Mouse (Mus musculus): ENCODE measurements around the gene Smyd5.

Gene Smyd5

DNA sequence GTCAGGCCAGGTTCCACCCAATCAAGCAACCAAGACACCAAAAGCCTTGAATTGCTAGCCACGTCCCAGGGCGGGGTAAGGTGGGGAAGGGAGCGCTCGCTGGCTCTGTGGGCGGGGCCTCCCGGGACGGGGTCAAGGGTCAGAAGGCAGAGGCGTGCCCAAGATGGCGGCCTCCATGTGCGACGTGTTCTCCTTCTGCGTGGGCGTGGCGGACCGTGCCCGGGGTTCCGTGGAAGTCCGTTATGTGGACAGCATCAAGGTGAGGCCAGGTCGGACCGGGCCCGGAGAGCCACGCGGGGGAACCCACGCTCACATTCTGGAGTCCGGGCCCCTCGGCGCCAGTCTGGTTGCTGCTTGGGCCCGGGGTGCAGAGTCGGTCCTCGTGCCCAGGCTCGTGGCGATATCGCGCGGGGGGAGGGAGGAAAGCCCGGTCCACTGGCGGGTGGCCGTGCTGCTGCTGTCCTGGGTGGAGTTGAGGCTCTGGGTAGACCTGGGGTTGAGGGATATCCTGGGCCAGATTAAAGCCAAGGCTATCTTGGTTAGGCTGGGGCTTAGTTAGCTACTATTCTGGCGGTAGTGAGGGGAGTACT lies at the start of gene Smyd5:
Gene Smyd5 (plus strand): TSS at position 148 of the 590 bp plus-strand sequence.
- peak; percentile 74 to 85 for DNase-seq (ENCODE audit: low spot score in 2 of 2)

DNA sequence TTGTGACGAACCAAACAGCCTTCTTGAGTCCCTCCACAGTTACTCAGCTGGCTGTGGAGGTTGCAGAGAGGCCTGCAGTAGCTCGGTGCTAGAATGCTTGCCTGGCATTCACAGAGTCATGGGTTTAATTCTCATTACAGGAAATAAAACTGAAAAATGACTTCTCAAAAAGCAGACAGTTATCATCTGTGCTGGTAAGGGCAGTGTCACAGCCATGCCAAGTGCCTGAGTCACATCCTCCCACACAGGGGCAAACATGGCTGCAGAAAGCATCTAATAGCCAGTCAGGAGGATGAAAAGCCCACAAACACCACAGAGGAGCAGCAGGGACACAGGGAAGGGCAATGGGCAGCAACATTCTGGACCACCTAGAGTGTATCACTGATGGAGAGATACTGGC lies 49.0 kb upstream of the Smyd5 start:
- no peak for DNase-seq (ENCODE audit: low spot score in 2 of 2)

- no peak for DNase-seq (ENCODE audit: low spot score in 2 of 2)
These were observed 43.2 kb upstream of the Smyd5 start for GRCm38 (mm10) chr6:85388608-85389007.

- peak; percentile 60 to 74 for DNase-seq (ENCODE audit: low spot score in 2 of 2)
These were observed 40.0 kb upstream of the Smyd5 start for GRCm38 (mm10) chr6:85391803-85392202.

DNA sequence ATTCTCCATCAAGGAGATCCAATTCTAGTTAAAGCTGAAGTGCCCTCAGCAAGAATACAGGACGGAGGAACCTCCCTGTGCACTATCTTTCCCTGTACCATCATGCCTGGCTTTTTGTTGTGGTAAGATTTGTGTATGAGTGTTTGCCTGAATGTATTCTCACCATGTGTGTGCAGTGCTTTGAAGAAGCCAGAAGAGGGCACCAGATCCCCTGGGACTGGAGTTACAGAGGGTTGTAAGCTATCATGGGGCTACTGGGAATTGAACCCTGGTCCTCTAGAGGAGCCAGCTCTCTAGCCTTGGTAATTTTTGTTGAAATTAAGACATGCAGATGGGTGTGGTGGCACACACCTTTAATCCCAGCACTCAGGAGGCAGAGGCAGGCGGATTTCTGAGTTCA lies 36.4 kb upstream of the Smyd5 start:
- DNase-seq (ENCODE audit: low spot score in 2 of 2): no peak

DNA sequence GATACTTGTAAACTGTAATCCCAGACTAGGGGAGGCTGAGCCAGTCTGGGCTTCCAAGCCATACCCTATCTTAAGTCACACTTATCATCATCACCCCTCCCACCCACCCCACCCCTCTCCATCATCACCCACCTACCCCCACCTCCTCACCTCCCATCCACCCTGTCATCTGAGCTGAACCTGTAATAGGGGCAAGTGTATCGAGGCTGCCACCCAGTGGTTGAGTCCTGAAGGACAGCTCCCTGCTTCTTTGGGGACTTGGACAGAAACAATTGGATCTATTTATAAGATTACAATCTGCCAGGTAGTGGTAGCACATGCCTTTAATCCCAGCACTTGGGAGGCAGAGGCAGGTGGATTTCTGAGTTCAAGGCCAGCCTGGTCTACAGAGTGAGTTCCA lies 34.6 kb upstream of the Smyd5 start:
- DNase-seq (ENCODE audit: low spot score in 2 of 2): peak; percentile 26 to 47

- DNase-seq (ENCODE audit: low spot score in 2 of 2): no peak
These were observed 32.1 kb upstream of the Smyd5 start for GRCm38 (mm10) chr6:85399715-85400114.

DNA sequence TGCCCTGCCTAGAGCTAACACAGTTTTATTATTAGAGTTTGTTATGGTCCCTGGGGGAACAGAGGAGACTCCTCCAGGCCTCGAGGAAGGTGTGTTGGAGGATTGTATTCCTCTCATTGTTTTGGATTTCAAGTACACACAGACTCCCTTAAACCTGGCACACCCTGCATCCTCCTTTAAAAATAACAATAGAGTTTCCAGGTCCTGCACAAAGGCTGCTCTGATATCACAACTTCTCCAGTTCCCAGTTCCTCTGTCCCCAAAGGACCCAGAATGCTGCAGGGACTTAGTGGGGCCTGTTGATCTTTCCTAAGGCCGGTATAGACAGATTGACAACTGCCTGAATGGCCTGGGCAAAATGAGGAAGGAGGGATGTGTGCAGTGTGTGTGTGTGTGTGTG lies 29.2 kb upstream of the Smyd5 start:
- no peak for DNase-seq (ENCODE audit: low spot score in 2 of 2)

- DNase-seq (ENCODE audit: low spot score in 2 of 2): no peak
These were observed 28.8 kb upstream of the Smyd5 start for GRCm38 (mm10) chr6:85403039-85403438.

DNA sequence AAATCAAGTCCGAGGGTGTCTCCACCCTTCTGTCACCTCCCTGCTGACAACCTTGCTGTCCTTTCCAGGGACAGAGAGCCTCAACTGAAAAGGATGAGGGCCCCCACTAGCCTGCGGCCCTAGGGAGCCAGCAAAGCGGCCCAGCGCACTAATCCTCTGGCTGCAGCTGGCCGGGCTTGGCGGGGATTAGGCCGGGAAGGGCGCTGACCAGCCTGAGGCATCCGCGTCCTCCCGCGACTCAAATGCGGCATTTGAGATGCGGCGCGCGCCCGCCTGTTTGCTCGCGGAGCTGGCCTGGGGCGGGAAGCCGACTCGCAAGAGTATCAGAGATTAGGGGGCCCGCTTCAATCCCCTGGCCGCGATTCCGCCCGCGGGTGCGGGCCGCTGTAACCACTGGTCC lies 22.8 kb upstream of the Smyd5 start:
- DNase-seq (ENCODE audit: low spot score in 2 of 2): no peak

- peak; percentile 33 to 49 for DNase-seq (ENCODE audit: low spot score in 2 of 2)
These were observed 21.0 kb upstream of the Smyd5 start for GRCm38 (mm10) chr6:85410771-85411273.

GRCm38 (mm10) chr6:85415829-85416228 lies 16.0 kb upstream of the Smyd5 start:
- DNase-seq (ENCODE audit: low spot score in 2 of 2): no peak

- no peak for DNase-seq (ENCODE audit: low spot score in 2 of 2)
These were observed 12.6 kb upstream of the Smyd5 start for GRCm38 (mm10) chr6:85419150-85419549.

DNA sequence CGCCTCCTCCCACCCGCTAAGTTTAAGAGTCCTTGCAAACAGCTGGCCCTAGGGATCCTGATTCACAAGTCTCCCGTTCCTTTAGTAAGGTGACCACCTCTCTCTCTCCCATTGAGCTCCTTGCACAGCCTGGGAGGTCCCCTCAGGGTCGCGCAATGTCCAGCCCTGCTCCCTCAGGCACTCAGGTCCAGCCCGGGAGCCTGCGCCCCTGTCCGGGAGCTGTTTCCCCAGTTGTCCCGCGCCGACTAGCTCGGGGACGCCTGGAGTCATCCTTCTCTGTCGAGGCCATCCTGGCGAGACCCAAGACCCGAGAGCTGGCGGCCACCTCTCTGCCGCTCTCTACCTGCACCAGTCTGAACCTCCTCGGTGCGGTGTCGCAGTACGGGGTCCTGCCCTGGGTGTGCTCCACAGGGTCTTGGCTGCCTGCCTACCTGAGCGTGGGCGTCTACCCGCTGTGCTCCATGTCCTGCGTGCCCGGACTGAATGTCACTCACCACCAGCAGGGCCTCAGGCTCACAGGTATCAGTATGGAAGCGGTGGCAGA lies 7.9 kb upstream of the Smyd5 start, which contains the start of gene Noto:
Gene Noto (plus strand): TSS at position 51 of the 544 bp plus-strand sequence.
- no peak for DNase-seq (ENCODE audit: low spot score in 2 of 2)

- no peak for DNase-seq (ENCODE audit: low spot score in 2 of 2)
These were observed 431 bp upstream of the Smyd5 start for GRCm38 (mm10) chr6:85431274-85431841.

- DNase-seq (ENCODE audit: low spot score in 2 of 2): no peak
These were observed 2.1 kb downstream of the Smyd5 start for GRCm38 (mm10) chr6:85433865-85434264.

GRCm38 (mm10) chr6:85436204-85436603 lies 4.4 kb downstream of the Smyd5 start:
- no peak for DNase-seq (ENCODE audit: low spot score in 2 of 2)

DNA sequence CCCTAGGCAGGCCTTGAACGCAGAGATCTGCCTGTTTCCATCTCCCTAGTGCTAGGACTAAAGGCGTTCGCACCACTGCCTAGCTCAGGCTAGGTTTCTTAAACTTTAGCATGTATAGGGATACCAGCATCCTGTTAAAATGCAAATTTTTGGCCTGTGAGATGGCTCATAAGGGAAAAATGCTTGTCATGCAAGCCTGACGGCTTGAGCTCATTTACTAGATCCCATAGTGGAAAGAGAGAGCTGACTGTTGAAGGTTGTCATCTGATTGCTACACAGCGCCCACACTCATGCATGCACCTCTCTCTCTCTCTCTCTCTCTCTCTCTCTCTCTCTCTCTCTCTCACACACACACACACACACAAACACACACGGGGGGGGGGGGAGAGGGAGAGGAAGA lies 4.8 kb downstream of the Smyd5 start:
- DNase-seq (ENCODE audit: low spot score in 2 of 2): no peak

- no peak for DNase-seq (ENCODE audit: low spot score in 2 of 2)
These were observed 9.4 kb downstream of the Smyd5 start for GRCm38 (mm10) chr6:85441142-85441541.

DNA sequence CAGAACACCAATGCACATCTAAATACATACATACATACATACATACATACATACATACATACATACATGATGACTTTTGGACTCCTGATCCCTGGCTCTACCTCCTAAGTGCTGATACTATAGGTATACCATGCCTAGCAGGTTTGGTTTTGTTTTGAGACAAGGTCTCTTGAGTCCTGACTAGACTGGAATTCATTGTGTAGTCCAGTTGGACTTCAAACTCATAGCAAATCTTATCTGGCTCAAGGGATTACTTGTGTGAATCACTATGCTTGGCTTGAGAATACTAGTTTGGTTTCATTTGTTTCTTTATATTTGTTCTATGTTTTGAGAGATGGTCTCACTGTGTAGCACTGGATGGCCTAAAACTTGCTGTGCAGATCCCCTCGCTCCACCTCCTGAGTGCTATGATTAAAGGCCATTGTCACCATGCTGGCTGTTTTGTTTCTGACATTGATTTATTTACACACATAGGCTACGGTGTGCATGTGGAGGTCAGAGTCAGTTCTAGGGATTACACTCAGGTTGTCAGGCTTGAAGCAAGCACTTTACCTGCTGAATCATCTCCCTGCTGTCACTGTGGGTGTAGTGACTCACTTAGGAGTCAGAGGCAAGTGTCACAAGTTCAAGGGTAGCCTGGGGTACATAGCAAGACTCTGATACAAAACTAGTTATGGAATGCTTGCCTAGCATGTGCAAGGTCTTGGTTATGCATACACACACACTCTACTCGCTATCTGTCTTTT lies 11.9 kb downstream of the Smyd5 start:
- DNase-seq (ENCODE audit: low spot score in 2 of 2): no peak

- no peak for DNase-seq (ENCODE audit: low spot score in 2 of 2)
These were observed 12.6 kb downstream of the Smyd5 start for GRCm38 (mm10) chr6:85444266-85444965.

DNA sequence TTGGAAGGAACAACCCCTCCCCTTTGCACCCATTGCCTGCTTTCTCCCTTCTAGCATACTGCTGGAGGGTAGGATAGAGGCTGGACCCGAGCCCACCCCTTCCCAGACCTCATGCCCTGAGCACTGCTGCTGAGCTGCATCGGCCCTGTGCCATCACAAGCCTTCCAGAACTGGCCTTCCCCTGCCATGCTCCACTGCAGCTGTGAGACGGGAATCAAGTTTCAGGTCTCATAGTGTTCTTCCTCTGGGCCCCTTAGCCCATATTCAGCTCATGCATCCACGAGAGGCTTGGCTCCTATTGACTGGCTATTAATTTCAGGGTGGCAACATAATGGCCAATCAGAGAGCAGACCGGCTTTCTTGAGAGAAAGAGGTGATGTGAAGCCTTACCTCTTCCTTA lies 13.5 kb downstream of the Smyd5 start:
- no peak for DNase-seq (ENCODE audit: low spot score in 2 of 2)

All from urinary bladder, postnatal 36 days (tissue).